Mouse (Mus musculus) bone marrow macrophage, adult 2 months (primary cell): ENCODE measurements around the gene Slc6a3.

Experiments
- CTCF ChIP-seq: IDR thresholded peaks from 2 replicates; pipeline ENCODE4 v1.5.1; 2012; ENCODE audit warnings: low read depth, mild to moderate bottlenecking, low read length, moderate library complexity
- POLR2A ChIP-seq: IDR thresholded peaks from 2 replicates; pipeline ENCODE4 v1.6.1; 2012; ENCODE audit warnings: mild to moderate bottlenecking, low read depth, low read length, borderline replicate concordance

- TF ChIP-seq CTCF (no peak), POLR2A (no peak)
These were observed 38.5 kb downstream of the Slc6a3 start for GRCm38 (mm10) chr13:73575051-73575450.
